Mouse (Mus musculus) activated CD4-positive, CD25-positive, alpha-beta regulatory T cell, adult 4 months (primary cell): ENCODE measurements around the gene Gm4881. TPM values are rescaled to one million over a fixed set of nuclear protein-coding genes. Genes with fewer than 3 reads are reported as not detected.
A peak's percentile ranks its signal among the peaks of the same experiment; 100 is the strongest.

Experiments
- ATAC-seq: one replicate; pipeline ENCODE4 v1.8.0; 2017
- polyA plus RNA-seq, 2 experiments: library from polyadenylated mRNA; unstranded; fragments of 100-300 nt; shearing (Covaris generic); gene quantifications; one replicate each; pipeline ENCODE4 v1.2.1; 2017

Gm4881 gene
- polyA plus RNA-seq = not detected

DNA sequence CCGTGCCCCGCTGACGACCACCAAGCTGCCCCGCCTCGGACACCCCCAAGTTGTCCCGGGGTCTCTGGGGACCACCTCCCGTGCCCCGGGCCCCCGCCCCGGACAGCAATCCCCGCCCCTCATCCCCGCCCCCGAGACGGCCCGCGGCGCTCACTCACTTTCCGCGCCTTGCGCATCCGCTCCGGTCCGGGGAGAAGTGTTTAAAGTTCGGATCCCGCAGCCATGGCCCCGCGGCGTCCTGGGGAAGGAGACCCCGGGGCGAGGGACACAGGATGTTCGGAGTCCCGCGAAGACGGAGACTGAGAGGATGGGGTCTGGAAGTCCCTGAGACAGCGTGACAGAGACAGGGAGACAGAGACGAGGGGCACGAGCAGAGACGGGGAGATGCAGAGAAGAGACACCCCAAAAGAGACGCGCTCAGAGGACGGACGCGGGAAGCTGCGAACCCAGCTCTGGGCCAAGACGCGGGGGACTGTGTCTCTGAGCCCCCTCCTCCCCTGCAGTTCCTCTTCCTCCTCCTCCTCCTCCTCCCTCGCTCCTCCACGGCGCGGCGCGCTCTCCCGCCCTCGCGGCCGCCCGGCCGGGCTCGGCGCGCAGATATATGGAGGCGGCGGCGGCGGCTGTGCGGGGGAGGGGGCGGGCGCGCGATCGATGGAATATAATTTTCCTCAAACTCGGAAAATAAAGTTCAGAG, at the start of gene Gm4881:
Gene Gm4881 (minus strand): TSS at position 238 of the 694 bp plus-strand sequence.
- ATAC-seq = no peak

GRCm38 (mm10) chr7:24993081-24993480, 48.8 kb upstream of the Gm4881 start:
- ATAC-seq = no peak

GRCm38 (mm10) chr7:24990478-24990877, 46.2 kb upstream of the Gm4881 start:
- ATAC-seq = no peak

DNA sequence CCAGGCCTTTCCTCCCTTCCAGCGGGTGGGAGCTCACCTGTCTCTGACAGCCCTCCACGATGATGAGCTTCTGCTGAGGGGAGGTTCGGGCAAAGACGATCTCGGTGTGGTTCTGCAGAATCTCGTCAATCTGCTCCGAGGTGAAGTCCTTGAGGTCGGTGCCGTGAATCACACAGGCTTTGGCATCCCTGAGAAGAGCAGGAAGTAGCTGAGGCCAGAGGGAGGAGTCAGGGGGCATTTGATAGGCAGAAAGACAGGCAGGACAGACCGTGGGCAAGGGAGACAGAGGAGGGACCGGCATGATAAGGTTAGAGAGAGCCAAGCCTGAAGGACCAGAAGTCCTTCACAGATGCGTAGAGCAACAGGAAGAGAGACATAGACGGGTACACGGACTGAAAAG, 43.6 kb upstream of the Gm4881 start:
- no peak for ATAC-seq

DNA sequence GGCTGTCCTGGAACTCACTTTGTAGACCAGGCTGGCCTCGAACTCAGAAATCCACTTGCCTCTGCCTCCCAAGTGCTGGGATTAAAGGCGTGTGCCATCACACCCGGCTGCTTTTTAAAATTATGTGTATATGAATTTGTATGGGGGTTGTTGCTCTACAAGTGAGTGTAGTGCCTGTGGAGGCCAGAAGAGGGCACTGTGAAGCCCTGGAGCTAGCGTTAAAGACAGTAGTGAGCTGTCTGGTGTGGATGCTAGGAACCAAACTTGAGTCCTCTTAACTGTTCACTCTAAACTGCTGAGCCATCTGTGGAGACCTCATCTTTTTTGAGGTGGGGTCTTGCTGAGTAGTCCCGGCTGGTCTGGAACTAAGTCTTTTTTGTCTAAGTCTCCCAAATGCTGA, 41.5 kb upstream of the Gm4881 start:
- ATAC-seq = no peak

DNA sequence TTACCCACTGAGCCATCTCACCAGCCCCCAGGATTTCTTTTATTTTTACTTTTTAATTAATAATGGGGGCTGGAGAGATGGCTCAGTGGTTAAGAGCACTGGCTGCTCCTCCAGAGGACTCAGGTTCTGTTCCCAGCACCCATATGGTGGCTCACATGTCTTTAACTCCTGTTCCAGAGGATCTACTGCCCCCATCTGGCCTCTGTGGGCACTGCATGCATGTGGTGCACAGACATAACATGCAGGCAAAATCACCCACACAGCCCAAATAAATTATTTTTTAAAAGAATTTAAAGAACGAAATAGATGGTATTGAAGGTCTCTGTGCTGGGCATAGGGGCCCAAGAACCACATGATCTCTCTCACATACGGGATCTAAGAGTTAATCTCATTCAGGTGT, 40.0 kb upstream of the Gm4881 start:
- ATAC-seq = no peak

GRCm38 (mm10) chr7:24983396-24983795, 39.1 kb upstream of the Gm4881 start:
- ATAC-seq = no peak

GRCm38 (mm10) chr7:24980439-24980838, 36.1 kb upstream of the Gm4881 start:
- ATAC-seq = no peak

DNA sequence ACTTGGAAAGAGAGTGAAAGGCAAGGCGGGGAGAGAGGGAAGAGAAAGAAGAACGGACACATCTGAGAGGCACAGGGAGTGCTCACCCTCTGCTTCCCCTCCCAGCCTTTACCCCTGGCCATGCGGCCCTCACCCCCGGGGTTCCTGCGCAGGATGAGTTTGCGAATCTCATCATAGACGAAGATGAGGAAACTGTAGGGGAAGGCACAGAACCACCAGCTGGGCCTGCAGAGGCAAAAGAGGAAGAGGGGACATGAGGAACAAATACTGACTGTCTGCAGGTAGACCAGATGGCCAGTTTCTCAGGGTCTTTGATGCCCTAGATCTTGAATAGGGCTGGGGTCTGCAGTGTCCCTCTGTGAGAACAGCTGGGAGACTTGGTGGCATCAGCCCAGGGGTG, 34.5 kb upstream of the Gm4881 start:
- ATAC-seq = no peak

GRCm38 (mm10) chr7:24974893-24975595, 30.8 kb upstream of the Gm4881 start:
- ATAC-seq = peak; percentile 24

DNA sequence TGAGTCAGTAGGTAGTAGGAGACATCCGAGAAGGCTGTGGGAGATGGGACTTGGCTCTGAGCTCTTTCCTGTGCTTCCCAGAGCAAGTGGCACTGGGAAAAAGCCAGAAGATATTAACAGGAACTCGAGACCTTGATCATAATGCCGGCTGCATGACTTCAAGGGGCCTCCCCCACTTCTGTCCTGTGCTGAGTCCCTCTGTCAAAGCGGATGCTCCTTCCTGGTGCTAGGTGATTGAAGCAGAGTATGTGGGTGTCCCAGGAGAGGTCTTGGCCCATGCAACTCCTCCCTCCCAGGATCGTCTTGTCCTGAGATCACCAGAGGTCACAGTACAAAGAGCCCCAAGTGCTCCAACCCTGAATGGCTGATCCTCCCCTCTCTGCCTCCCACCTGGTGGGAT, 29.6 kb upstream of the Gm4881 start:
- no peak for ATAC-seq

DNA sequence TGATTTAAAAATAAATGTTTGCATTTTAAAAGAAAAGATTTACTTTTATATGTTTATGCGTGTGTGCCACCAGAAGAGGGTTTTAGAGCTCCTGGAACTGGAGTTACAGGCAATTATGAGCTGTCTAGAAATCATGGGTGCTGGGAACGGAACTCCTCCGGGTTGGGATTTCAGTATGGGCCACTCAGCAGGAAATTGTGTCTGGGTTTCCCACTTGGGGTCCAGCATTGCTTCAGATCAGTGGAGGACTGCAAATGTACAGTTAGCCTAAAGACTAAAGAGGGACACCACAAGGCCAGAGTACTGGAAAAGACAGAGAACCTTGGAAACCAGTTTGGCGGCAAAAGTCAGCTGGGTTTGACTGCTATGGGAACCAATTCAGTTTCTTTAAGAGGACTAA, 28.9 kb upstream of the Gm4881 start:
- ATAC-seq = no peak

DNA sequence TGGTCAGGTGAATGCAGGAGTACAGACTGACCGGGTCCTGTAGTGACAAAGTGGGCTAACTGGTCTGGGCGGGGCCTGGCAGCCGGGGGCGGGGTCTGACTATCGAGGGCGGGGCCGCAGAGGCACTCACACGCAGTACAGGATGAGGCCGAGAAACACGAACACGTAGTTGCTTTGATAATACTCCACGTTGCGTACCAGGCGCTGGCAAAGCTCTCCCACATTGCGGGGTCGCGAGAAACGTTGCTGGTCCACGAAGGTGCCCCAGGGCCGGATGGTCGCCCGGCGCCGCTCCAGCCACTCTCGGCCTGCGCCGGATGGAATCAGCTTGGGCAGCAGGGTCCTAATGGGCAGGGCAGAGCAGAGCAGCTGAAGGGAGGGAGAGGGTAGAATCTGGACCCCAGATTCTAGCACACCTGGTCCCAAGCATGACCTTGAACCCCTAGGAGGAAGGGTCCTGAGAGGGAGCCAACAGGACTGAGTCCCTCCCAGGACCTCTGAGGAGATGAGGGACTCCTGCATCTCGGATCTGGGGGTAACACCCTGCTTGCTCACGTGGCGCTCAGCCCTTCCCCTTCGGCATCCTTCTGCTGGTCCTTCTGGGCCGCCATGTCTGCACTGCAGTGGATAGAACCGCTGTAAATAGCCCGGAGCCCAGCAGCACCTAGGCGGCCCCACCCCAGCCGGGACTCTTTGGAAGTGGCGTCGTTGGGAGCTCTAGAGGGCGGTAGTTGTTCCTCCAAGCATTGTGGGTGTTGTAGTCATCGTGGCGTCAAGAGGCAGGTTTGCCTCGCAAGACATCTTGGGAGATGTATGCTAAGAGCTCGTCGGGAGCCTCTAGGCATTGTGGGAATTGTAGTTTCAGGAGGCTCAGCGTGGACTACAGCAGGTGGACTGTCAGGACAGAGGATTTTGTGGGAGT, 27.9 kb upstream of the Gm4881 start, which contains the start of gene Rabac1:
Gene Rabac1 (minus strand): TSS at position 783 of the 922 bp plus-strand sequence.
- ATAC-seq = peak; percentile 91

DNA sequence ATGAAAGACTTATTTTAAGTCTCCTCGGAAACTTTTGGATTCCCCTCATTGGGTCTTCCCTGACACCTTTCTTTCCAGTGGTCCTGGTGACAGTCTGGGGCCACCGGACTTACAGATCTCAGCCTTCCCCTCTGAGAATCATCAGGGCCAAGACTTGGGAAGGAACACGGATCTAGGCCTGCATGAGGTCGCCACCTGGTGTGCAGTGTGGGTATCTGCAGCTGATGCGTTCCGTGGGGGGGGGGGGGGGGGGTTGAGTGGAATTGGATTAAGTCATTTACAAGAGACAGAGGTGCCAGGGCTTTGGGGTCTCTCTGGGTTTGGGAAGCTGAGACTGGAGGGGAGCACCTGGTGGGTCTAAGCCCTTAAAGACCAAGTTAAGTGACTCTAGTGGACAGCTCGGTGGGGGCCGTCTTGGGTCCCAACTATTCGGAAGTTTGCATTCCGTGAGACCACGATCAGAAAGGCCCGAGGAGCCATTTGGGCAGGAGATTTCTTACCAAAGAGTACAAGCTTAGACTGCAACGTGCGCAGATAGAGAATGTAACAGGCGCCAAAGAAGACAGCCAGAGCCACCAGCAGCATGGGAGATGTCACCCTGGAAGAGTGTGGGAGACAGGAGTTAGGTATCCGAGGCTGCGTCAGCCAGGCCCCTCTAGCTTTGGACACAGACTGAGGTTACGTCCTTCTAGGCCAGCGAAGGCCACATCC, 27.1 kb upstream of the Gm4881 start:
- ATAC-seq = no peak

- ATAC-seq = no peak
These were observed 26.0 kb upstream of the Gm4881 start for GRCm38 (mm10) chr7:24970341-24970740.

DNA sequence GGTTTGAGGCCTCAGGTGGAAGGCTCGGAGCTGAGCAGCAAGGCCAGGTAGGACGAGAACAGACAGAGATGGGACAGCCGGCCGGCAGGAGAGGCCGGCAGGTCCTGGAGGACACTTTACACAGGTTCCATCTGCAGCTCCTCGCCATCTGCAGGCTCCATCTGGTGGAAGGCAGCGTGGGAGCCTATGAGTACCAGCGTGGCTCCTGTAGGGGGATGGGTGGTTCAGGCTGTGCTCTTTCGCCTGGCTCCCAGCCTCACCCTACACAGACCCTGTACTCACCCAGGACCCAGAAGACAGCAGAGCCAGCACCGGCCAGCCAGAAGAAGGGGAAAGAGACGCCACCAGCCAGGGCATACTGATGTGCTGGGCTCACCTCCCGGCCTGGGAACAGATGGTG, 25.5 kb upstream of the Gm4881 start:
- no peak for ATAC-seq

DNA sequence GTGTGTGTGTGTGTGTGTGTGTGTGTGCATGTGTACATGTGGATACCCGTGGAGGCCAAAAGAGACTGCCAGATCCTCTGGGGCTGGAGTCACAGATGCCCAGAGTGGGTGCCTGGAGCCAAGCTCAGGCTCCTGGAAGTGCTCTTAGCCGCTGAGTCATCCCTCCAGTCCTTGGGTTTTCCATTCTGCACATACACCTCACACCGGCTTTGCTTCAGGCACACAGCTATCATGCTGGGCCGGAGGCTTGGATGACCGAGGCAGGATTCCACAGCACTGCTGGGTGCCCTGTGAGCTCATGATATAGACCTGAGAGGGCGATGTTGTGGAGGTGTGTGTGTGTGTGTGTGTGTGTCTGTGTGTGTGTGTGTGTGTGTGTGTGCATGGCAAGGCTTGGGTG, 24.2 kb upstream of the Gm4881 start:
- ATAC-seq = no peak

- no peak for ATAC-seq
These were observed 23.7 kb upstream of the Gm4881 start for GRCm38 (mm10) chr7:24967966-24968365.

DNA sequence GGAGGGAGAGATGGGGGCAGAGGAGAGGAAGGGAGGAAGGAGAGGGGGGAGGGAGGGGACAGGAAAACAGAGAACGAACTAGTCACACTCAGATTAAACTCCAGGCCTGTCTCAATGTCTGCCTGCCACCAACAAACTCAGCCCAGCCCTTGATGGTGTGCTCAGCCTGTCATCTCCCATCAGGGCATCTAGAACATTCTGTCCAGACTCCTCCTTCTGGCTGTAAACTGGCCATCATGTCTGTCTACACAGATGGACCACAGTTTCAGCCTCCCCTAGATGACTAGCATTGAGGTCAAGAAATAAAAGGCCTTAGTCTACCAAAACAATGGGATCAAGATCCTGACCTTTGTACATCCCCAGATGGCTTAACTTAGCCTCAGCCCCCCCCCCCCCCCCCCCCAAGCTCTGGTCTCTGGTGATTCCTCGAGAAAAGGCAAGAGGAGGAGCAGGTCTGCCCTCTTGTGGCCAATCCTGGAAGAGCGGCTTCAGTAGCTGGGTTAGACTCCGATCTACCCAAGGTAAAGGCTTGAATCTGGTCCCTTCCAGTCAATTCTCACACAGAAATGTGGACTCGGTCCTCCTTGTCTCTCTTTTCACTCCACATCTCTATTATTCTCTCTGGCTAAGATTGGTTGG, 20.7 kb upstream of the Gm4881 start:
- ATAC-seq = peak; percentile 59

DNA sequence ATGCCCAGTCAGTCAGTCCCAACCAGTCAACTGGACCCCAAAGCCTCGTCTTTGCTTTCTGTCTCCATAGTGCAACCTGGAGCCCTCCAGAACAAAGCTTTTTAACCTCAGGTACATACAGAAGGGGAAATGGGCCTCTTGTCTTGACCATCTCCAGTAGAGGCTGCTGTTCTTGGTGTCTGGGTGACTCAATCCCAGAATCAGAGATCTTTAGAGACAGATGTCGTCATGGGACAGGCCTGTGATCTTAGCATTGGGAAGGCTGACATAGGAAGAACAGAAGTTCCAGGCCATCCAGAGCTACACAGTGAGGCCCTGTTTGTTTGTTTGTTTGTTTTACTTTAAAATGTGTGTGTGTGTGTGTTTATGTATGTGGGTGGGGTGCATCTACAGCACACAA, 20.0 kb upstream of the Gm4881 start:
- ATAC-seq = no peak

GRCm38 (mm10) chr7:24955226-24955625, 10.9 kb upstream of the Gm4881 start:
- ATAC-seq = no peak

GRCm38 (mm10) chr7:24954450-24954849, 10.2 kb upstream of the Gm4881 start:
- ATAC-seq = peak; percentile 59
